Mouse (Mus musculus): Measurements from ENCODE around the gene Rgsl1. TPM values are rescaled to one million over a fixed set of nuclear protein-coding genes. Genes with fewer than 3 reads are reported as not detected.
"Not testable (repeated sequence)": the region's sequence is repeated elsewhere in the genome, so short reads cannot be mapped to it uniquely, and the experiment has no call there.

Gene Rgsl1
- 0.17 and 0.18 TPM in 2 replicates for polyA plus RNA-seq (2015; fragmentation: Nextera tagmentation; extraction: Ambion mirVana)

DNA sequence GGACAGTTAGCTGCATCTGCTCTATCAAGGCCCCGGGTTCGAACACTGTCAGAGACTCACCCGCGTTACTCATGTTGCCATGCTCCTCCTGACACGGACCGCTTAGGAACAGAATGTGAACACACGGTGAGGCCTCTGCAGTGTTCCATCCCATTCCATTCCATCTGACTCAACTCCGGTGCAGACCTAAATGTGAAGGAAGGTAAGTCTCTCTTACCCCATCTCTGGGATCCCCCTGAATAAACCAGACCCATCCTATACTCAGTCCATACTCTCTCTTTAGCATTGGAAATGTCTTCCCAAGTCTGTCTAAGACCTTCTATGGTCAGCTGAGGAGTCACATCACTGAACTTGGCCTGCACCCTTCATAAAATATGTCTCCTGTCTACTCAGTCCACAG lies at the start of gene Rgsl1:
Rgsl1 (minus strand) TSS at position 101 of the 400 bp plus-strand sequence.
- 96% methylated on average over 8 of the region's 8 CpGs for WGBS
- no peak for ATAC-seq (replicated peaks)

DNA sequence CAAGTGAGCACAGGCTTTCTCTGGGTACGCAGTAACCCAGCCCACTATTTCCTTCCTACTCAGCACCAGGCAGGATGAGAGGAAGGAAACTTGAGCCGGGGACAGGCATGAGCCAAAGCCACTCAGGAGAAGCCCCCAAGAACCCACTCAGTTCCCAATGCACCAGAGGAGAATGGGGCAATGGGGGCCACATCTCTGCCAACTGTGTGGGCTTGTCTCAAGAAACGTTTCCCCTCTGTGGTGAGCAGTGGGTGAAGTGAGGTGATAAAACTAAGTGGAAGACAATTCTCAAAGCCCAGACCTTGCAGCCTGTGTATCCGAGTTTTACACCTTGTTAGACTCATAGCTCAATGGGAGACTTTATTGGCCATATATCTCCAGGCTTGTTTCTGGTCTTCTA lies 47.5 kb upstream of the Rgsl1 start, which contains the start of gene Teddm1a:
Teddm1a (plus strand) TSS at position 301 of the 400 bp plus-strand sequence.
- Histone ChIP-seq H3K9ac (no peak within 1 kb of the TSS), H3K4me1 (peaks cover 4% of the 10 kb centered on the region; the same call in 1 of the 2 replicates), H3K36me3 (replicated peaks) (no peaks in the 10 kb centered on the region), H3K27me3 (replicated peaks) (no peaks in the 10 kb centered on the region), H3K4me3 (no peak within 1 kb of the TSS), H3K27ac (no peak within 1 kb of the TSS), H3K4me2 (no peak within 1 kb of the TSS), H3K9me3 (no peaks in the 10 kb centered on the region)
- no peak for ATAC-seq (replicated peaks)
- 80% methylated on average over 4 of the region's 4 CpGs for WGBS

More for the DNA sequence above, at the start of gene Rgsl1:
- Histone ChIP-seq H3K27me3 (replicated peaks) (no peaks in the 10 kb centered on the region), H3K9me3 (no peaks in the 10 kb centered on the region), H3K36me3 (replicated peaks) (no peaks in the 10 kb centered on the region), H3K4me2 (no peak within 1 kb of the TSS), H3K9ac (no peak within 1 kb of the TSS), H3K4me3 (no peak within 1 kb of the TSS), H3K27ac (no peak within 1 kb of the TSS), H3K4me1 (no peaks in the 10 kb centered on the region)

- Histone ChIP-seq H3K9me3 (no peaks in the 10 kb centered on the region), H3K36me3 (replicated peaks) (no peaks in the 10 kb centered on the region), H3K4me2 (no peak overlapping the region), H3K4me1 (peaks cover 5% of the 10 kb centered on the region; the same call in 1 of the 2 replicates), H3K27ac (no peak overlapping the region), H3K4me3 (no peak overlapping the region), H3K27me3 (replicated peaks) (no peaks in the 10 kb centered on the region), H3K9ac (no peak overlapping the region)
- ATAC-seq (replicated peaks) = no peak
- 95% methylated on average over 10 of the region's 10 CpGs for WGBS
Measured at GRCm38 (mm10) chr1:153890121-153890520, 46.2 kb upstream of the Rgsl1 start.

DNA sequence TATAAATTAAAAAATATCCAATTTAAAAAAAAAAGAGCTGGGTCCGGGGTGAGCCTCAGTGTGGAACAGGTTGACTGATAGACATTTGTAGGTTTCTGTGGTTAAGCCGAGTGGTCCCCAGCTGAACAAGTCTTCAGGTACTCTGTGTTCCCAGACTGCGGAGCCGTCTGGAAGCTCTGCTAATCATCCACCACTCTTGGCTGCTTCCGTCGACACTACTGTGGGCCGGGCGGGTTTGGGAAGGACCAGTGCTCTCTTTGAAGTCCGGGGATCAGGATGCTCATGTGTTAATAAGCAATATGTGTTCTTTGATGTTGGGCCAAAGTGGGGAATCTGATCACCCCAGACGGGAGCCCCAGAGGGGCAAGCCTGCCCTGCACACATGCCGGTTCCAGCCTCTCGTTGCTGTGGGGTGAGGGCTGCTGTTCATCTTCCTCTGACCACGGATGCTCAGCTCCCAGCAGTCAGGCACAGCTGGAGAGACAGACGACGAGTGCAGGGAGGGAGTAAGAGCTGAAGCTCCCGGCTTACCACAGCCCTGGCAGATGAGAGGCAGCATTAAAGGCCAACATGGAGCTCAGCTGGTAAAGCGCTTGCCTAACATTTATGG lies 42.2 kb upstream of the Rgsl1 start:
- no peak overlapping the region for H3K9ac ChIP-seq
- peak; percentile 80 for ATAC-seq (replicated peaks)
- WGBS = 33% methylated on average over 17 of the region's 17 CpGs

DNA sequence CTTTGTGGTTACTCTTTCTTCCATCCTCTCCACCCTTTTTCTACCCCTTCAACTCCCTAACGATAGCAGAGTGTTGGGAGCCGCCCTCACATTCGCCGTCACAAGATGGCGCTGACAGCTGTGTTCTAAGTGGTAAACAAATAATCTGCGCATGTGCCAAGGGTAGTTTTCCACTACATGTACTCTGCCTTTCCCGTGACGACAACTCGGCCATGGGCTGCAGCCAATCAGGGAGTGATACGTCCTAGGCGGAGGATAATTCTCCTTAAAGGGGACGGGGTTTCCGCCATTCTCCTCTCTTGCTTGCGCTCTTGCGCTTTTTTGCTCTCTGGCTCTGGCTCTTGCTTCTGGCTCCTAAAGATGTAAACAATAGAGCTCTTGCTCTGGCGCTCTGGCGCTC lies 36.4 kb upstream of the Rgsl1 start:
- not testable (repeated sequence) for H3K36me3 ChIP-seq (replicated peaks); H3K27me3 ChIP-seq (replicated peaks); H3K4me3 ChIP-seq; ATAC-seq (replicated peaks); H3K4me1 ChIP-seq; H3K27ac ChIP-seq; H3K4me2 ChIP-seq; H3K9ac ChIP-seq; H3K9me3 ChIP-seq
- WGBS = 96% methylated on average over 17 of the region's 17 CpGs

More for the DNA sequence above, 42.2 kb upstream of the Rgsl1 start:
- no peaks in the 10 kb centered on the region for H3K36me3 ChIP-seq (replicated peaks)
- no peaks in the 10 kb centered on the region for H3K9me3 ChIP-seq
- H3K4me1 ChIP-seq = 0 out of 2 replicates have a peak, but pooled peaks cover 4% of the 10 kb centered on the region
- H3K4me3 ChIP-seq = no peak overlapping the region
- H3K27ac ChIP-seq = peak overlapping the region; percentile 46
- no peaks in the 10 kb centered on the region for H3K27me3 ChIP-seq (replicated peaks)
- no peak overlapping the region for H3K4me2 ChIP-seq

- H3K4me2 ChIP-seq = no peak within 1 kb of the TSS
- ATAC-seq (replicated peaks) = no peak
- no peaks in the 10 kb centered on the region for H3K36me3 ChIP-seq (replicated peaks)
- no peak within 1 kb of the TSS for H3K27ac ChIP-seq
- no peaks in the 10 kb centered on the region for H3K4me1 ChIP-seq
- H3K9me3 ChIP-seq = no peaks in the 10 kb centered on the region
- H3K4me3 ChIP-seq = no peak within 1 kb of the TSS
- 87% methylated on average over 6 of the region's 6 CpGs for WGBS
- H3K9ac ChIP-seq = no peak within 1 kb of the TSS
- no peaks in the 10 kb centered on the region for H3K27me3 ChIP-seq (replicated peaks)
Measured at GRCm38 (mm10) chr1:153874045-153874444, 30.1 kb upstream of the Rgsl1 start, which contains the start of gene Teddm1b. TSS of gene Teddm1b (plus strand) at chr1:153874345.

- no peak for ATAC-seq (replicated peaks)
- no peak overlapping the region for H3K4me2 ChIP-seq
- no peaks in the 10 kb centered on the region for H3K4me1 ChIP-seq
- 72% methylated on average over 8 of the region's 8 CpGs for WGBS
- no peaks in the 10 kb centered on the region for H3K27me3 ChIP-seq (replicated peaks)
- no peaks in the 10 kb centered on the region for H3K36me3 ChIP-seq (replicated peaks)
- no peak overlapping the region for H3K27ac ChIP-seq
- H3K9ac ChIP-seq = no peak overlapping the region
- no peaks in the 10 kb centered on the region for H3K9me3 ChIP-seq
- H3K4me3 ChIP-seq = no peak overlapping the region
Measured at GRCm38 (mm10) chr1:153855946-153856345, 12.0 kb upstream of the Rgsl1 start.

GRCm38 (mm10) chr1:153852696-153853095 lies 8.8 kb upstream of the Rgsl1 start:
- not testable (repeated sequence) for H3K9me3 ChIP-seq; H3K9ac ChIP-seq; H3K36me3 ChIP-seq (replicated peaks); H3K4me1 ChIP-seq; H3K27me3 ChIP-seq (replicated peaks); H3K4me3 ChIP-seq; H3K4me2 ChIP-seq; ATAC-seq (replicated peaks); H3K27ac ChIP-seq
- WGBS = 82% methylated on average over 7 of the region's 7 CpGs

DNA sequence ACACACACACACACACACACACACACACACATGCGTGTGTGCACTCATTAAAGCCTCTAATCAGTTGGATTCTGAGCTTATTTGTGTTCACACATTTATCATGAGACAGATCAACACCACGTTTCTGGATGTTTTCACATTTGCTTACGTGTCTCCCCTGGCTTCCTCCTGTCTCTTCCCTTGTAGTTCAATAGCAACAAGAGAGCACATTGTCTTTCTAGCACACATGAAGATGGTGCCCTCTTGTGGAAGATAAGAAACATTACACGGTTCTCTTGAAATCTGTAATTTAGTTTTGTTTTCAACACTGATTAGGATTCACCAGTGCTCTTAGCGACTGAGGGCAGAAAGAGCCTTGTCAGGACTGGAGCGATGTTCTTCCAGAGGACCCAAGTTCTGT lies 2.9 kb upstream of the Rgsl1 start:
- 26% methylated on average over 6 of the region's 6 CpGs for WGBS
- no peak for ATAC-seq (replicated peaks)
- H3K9me3 ChIP-seq = no peaks in the 10 kb centered on the region

DNA sequence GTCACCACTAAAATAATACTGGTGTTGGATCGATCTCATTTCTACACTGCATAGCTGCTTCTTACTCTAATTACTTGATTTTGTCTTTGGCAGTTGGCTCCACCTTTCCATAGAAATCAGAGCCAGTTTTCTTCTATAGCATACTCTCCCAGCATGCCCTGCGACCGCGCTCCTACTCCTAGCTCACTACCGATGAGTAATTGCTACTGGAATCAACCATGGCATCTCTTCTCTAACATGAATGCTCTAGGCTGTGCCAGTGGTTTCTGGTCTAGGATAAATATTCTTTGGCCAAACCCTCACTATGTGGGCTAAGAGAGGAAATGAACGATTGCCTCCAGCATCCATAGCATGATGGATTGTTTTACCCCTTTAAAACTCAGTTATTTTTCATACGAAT lies 2.5 kb upstream of the Rgsl1 start:
- no peaks in the 10 kb centered on the region for H3K4me1 ChIP-seq
- WGBS = 93% methylated on average over 7 of the region's 7 CpGs
- no peak overlapping the region for H3K27ac ChIP-seq
- H3K9ac ChIP-seq = no peak overlapping the region
- H3K4me3 ChIP-seq = no peak overlapping the region
- no peak overlapping the region for H3K4me2 ChIP-seq
- no peaks in the 10 kb centered on the region for H3K36me3 ChIP-seq (replicated peaks)
- H3K27me3 ChIP-seq (replicated peaks) = no peaks in the 10 kb centered on the region
- ATAC-seq (replicated peaks) = no peak
- no peaks in the 10 kb centered on the region for H3K9me3 ChIP-seq

More for the DNA sequence above, 2.9 kb upstream of the Rgsl1 start:
- Histone ChIP-seq H3K4me2 (no peak overlapping the region), H3K27ac (no peak overlapping the region), H3K9ac (no peak overlapping the region), H3K36me3 (replicated peaks) (no peaks in the 10 kb centered on the region), H3K27me3 (replicated peaks) (no peaks in the 10 kb centered on the region), H3K4me1 (no peaks in the 10 kb centered on the region), H3K4me3 (no peak overlapping the region)

DNA sequence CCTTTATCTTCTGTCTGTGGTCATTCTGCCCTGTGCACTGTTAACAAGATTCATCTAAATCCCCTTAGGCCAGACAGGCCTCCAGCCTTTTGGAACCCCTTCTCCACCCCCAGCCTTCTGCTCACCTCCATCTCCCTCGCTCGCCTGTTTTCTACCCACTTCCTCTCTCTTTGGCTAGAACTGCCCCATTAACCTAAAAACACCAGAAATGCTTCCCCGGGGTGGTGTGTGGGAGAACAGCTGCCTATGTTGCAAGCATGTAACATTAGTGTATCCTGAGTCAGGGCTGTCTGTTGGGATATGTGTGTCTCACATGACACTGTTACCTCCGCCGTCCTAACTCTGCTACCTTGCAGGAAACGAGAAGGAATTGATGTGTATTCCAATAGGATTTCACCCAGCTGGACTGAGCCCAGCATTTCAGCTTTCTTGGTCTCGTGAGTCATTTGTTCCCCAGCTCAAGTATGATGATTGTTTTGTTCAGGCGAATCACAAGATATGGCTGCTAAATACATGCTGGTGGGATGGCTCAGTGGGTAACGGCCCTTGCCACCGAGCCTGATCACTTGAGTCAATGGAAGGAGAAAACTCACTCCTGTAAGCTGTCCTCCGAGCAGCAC lies 1.7 kb downstream of the Rgsl1 start:
- no peaks in the 10 kb centered on the region for H3K9me3 ChIP-seq
- H3K27ac ChIP-seq = no peak overlapping the region
- 87% methylated on average over 11 of the region's 11 CpGs for WGBS
- H3K36me3 ChIP-seq (replicated peaks) = no peaks in the 10 kb centered on the region
- no peaks in the 10 kb centered on the region for H3K4me1 ChIP-seq
- no peaks in the 10 kb centered on the region for H3K27me3 ChIP-seq (replicated peaks)
- no peak overlapping the region for H3K4me2 ChIP-seq
- no peak for ATAC-seq (replicated peaks)
- no peak overlapping the region for H3K9ac ChIP-seq
- H3K4me3 ChIP-seq = no peak overlapping the region

GRCm38 (mm10) chr1:153836036-153836435 lies 7.9 kb downstream of the Rgsl1 start:
- 87% methylated on average over 4 of the region's 4 CpGs for WGBS
- no peaks in the 10 kb centered on the region for H3K4me1 ChIP-seq
- H3K9me3 ChIP-seq = no peaks in the 10 kb centered on the region
- H3K4me2 ChIP-seq = no peak overlapping the region
- H3K4me3 ChIP-seq = no peak overlapping the region
- no peak overlapping the region for H3K27ac ChIP-seq
- H3K27me3 ChIP-seq (replicated peaks) = no peaks in the 10 kb centered on the region
- no peak for ATAC-seq (replicated peaks)
- H3K9ac ChIP-seq = no peak overlapping the region
- H3K36me3 ChIP-seq (replicated peaks) = no peaks in the 10 kb centered on the region

GRCm38 (mm10) chr1:153830746-153831145 lies 13.2 kb downstream of the Rgsl1 start:
- H3K27ac ChIP-seq = no peak overlapping the region
- WGBS = 85% methylated on average over 4 of the region's 4 CpGs
- no peaks in the 10 kb centered on the region for H3K9me3 ChIP-seq
- no peak overlapping the region for H3K4me2 ChIP-seq
- no peaks in the 10 kb centered on the region for H3K27me3 ChIP-seq (replicated peaks)
- no peaks in the 10 kb centered on the region for H3K36me3 ChIP-seq (replicated peaks)
- no peak overlapping the region for H3K4me3 ChIP-seq
- H3K4me1 ChIP-seq = no peaks in the 10 kb centered on the region
- no peak for ATAC-seq (replicated peaks)
- no peak overlapping the region for H3K9ac ChIP-seq
